Mouse (Mus musculus) left cerebral cortex, postnatal 36 days (tissue): Measurements from ENCODE around the gene Gm21973. TPM values are rescaled to one million over a fixed set of nuclear protein-coding genes. Genes with fewer than 3 reads are reported as not detected.

Experiments used
- DNase-seq, 2 experiments: peaks; one replicate each; pipeline ENCODE4 v3.0.0; 2021 to 2022; ENCODE audit warnings: low spot score in 2 of 2, mixed read lengths in 1 of 2
- intact Hi-C: fragments of 180-260 bp; cut with DNase I; formaldehyde crosslinking; loops from one replicate; pipeline ENCODE4 v1.15.1; 2025
- total RNA-seq, 2 experiments: library from RNA; stranded (reverse); gene quantifications; 2 replicates each; pipeline ENCODE4 v1.2.3; 2021

The Gm21973 gene
- total RNA-seq, 2 experiments from 2014 or later = not detected

GRCm38 (mm10) chr15:10379757-10380458 is 54.7 kb downstream of the Gm21973 start:
- intact Hi-C loops = no loop called here

GRCm38 (mm10) chr15:10387263-10387662 is 62.1 kb downstream of the Gm21973 start:
- intact Hi-C loops = no loop called here
- no peak for DNase-seq

More at GRCm38 (mm10) chr15:10379757-10380458, 54.7 kb downstream of the Gm21973 start:
- no peak for DNase-seq

GRCm38 (mm10) chr15:10399795-10400194 is 74.6 kb downstream of the Gm21973 start:
- intact Hi-C loops = no loop called here
- DNase-seq = no peak

GRCm38 (mm10) chr15:10400415-10400814 is 75.2 kb downstream of the Gm21973 start:
- DNase-seq = no peak
- intact Hi-C loops = no loop called here

GRCm38 (mm10) chr15:10409842-10410241 is 84.7 kb downstream of the Gm21973 start:
- intact Hi-C loops = loop anchor here (2.0 kb wide), 1 partner anchor 17 kb away; no protein-coding TSS in a partner anchor
- no peak for DNase-seq

GRCm38 (mm10) chr15:10410881-10411280 is 85.7 kb downstream of the Gm21973 start:
- peak; percentile 21 to 31 for DNase-seq

GRCm38 (mm10) chr15:10413656-10414055 is 88.5 kb downstream of the Gm21973 start:
- peak in 1 of 2 experiments; percentile 51 for DNase-seq
- intact Hi-C loops = no loop called here

More at GRCm38 (mm10) chr15:10410881-10411280, 85.7 kb downstream of the Gm21973 start:
- intact Hi-C loops = loop anchor here (2.0 kb wide), 1 partner anchor 16 kb away; no protein-coding TSS in a partner anchor

GRCm38 (mm10) chr15:10421138-10421784 is 96.1 kb downstream of the Gm21973 start:
- no peak for DNase-seq

GRCm38 (mm10) chr15:10421785-10422144 is 96.6 kb downstream of the Gm21973 start:
- intact Hi-C loops = no loop called here
- DNase-seq = no peak

More at GRCm38 (mm10) chr15:10421138-10421784, 96.1 kb downstream of the Gm21973 start:
- intact Hi-C loops = no loop called here

Other genes starting within 250 kb of the Gm21973 start
- under 1 TPM; 0.79 to 0.82 TPM for gene Prlr, start 148.1 kb upstream of the Gm21973 start, total RNA-seq
- gene Agxt2, start 33.2 kb downstream of the Gm21973 start, total RNA-seq = not detected
- gene Dnajc21, start 145.1 kb downstream of the Gm21973 start, total RNA-seq = 10 to 100 TPM; 24.1 to 27.1 TPM
- gene Brix1, start 160.6 kb downstream of the Gm21973 start, total RNA-seq = 10 to 100 TPM; 19.2 to 22.1 TPM
- gene Rad1, start 160.6 kb downstream of the Gm21973 start, total RNA-seq = 10 to 100 TPM; 13.6 to 18.7 TPM
- not detected for gene Ttc23l, start 233.3 kb downstream of the Gm21973 start, total RNA-seq